9 mouse cellular contexts compared by ENCODE assay signal in the genomic region with DNA sequence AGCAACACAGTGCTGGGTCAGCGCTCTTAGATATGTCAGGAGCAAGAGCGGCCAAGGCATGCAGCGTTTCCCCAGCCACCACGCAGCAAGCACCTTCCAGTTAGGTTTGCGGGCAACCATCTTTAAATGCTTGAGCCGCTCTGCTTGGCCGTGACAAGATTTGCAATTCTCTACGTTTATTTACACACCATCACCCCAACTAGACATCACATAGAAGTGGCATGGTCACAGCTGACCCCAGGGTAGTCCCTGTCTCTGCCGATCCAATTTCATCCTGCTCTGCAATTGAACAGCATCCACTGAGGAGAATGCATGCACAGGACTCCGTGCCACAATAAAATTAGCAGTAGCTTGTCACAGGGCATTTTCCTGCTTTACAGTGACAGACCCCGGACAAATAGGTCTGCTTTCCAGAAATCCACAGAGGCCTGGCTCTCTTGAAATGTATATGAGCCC.
A peak's percentile ranks its signal among the peaks of the same experiment; 100 is the strongest.
DNase-seq lines count a peak whose midpoint lies in the region; ATAC-seq and TF ChIP-seq lines count a peak whose summit lies in the region.
"Had no signal": no experiment of that assay in that cellular context is flagged by ENCODE, and none has a peak within 500 bp of the region (broad histone marks: within the 10 kb centered on the region; RNA-seq: fewer than 3 reads in every experiment).

No protein-coding gene starts in this region.

- peak overlapping the region; percentile 53 for H3K4me2 ChIP-seq in heart, embryonic 14.5 days (ENCODE audit: low read length)
- peak overlapping the region; percentile 19; the same call in 1 of the 2 replicates for H3K4me2 ChIP-seq in limb, embryonic 15.5 days

- H3K27me3 ChIP-seq in heart, embryonic 14.5 days (ENCODE audit: control insufficient read depth, insufficient read depth, low read length), result no peaks in the 10 kb centered on the region
- H3K27me3 ChIP-seq in forebrain, embryonic 10.5 days (ENCODE audit: poor library complexity, severe bottlenecking), result peaks cover 9% of the 10 kb centered on the region; the same call in 1 of the 2 replicates
- H3K27me3 ChIP-seq in limb, embryonic 15.5 days, result no peaks in the 10 kb centered on the region
- H3K27me3 ChIP-seq: megakaryocyte, embryonic 14.5 days had no signal

- 15% methylated on average over 11 of the region's 11 CpGs for WGBS in heart, embryonic 14.5 days
- WGBS in forebrain, embryonic 10.5 days, result 13% methylated on average over 11 of the region's 11 CpGs
- WGBS in limb, embryonic 15.5 days, result 13% methylated on average over 11 of the region's 11 CpGs

- no peaks in the 10 kb centered on the region for H3K36me3 ChIP-seq in heart, embryonic 14.5 days (ENCODE audit: control insufficient read depth, insufficient read depth, low read length)
- no peaks in the 10 kb centered on the region for H3K36me3 ChIP-seq in forebrain, embryonic 10.5 days (replicated peaks)
- no peaks in the 10 kb centered on the region for H3K36me3 ChIP-seq in limb, embryonic 15.5 days

- TF ChIP-seq POLR2A in brain, embryonic 14.5 days (IDR thresholded peaks at IDR 0.05; ENCODE audit: borderline replicate concordance, extremely low read depth, insufficient read depth, insufficient read length, poor library complexity, severe bottlenecking), result no peak

- no peaks in the 10 kb centered on the region for H3K9me3 ChIP-seq in heart, embryonic 14.5 days (ENCODE audit: control insufficient read depth, low read length)
- H3K9me3 ChIP-seq in forebrain, embryonic 10.5 days, result no peaks in the 10 kb centered on the region
- H3K9me3 ChIP-seq in limb, embryonic 15.5 days, result no peaks in the 10 kb centered on the region
- H3K9me3 ChIP-seq: megakaryocyte, embryonic 14.5 days had no signal

- no peak overlapping the region for H3K27ac ChIP-seq in heart, embryonic 14.5 days (replicated peaks in 1 of 2; ENCODE audit: control insufficient read depth in 1 of 2, insufficient read depth in 1 of 2, low read depth in 2 of 2, low read length in 2 of 2)
- H3K27ac ChIP-seq in forebrain, embryonic 10.5 days, result no peak overlapping the region
- no peak overlapping the region for H3K27ac ChIP-seq in limb, embryonic 15.5 days

- no peak for DNase-seq in heart, postnatal 10 days
- peak; percentile 79 for DNase-seq in brain, embryonic 14.5 days (ENCODE audit: low read depth)
- DNase-seq in forebrain, embryonic 10.5 days (ENCODE audit: extremely low spot score, low spot score), result no peak
- no peak for DNase-seq in gastrocnemius, postnatal 10 days
- DNase-seq in kidney, postnatal 4 days, result no peak

- H3K4me1 ChIP-seq in heart, embryonic 14.5 days (ENCODE audit: control insufficient read depth in 2 of 2, insufficient read depth in 2 of 2, low read length in 2 of 2), result no peaks in the 10 kb centered on the region
- peaks cover 29% of the 10 kb centered on the region for H3K4me1 ChIP-seq in forebrain, embryonic 10.5 days
- H3K4me1 ChIP-seq in limb, embryonic 15.5 days, result 0 out of 2 replicates have a peak, but pooled peaks cover 2% of the 10 kb centered on the region
- H3K4me1 ChIP-seq: megakaryocyte, embryonic 14.5 days had no signal

- no peak for TF ChIP-seq CTCF in brain, embryonic 14.5 days (IDR thresholded peaks at IDR 0.05; ENCODE audit: borderline replicate concordance, extremely low read depth, insufficient read depth, insufficient read length)

- no peak for ATAC-seq in heart, embryonic 14.5 days (ENCODE audit: insufficient number of reproducible peaks, insufficient read depth, low FRiP score, low read depth)
- no peak for ATAC-seq in limb, embryonic 15.5 days (ENCODE audit: insufficient number of reproducible peaks, low FRiP score, low TSS enrichment, low read depth)
- no peak for ATAC-seq in CD4-positive, CD25-positive, alpha-beta regulatory T cell, adult 4 months

- intact Hi-C loops in heart, postnatal 10 days (cut with DNase I), result no loop called here

- peak overlapping the region; percentile 20 to 43; a peak in 3 of 4 replicates for H3K4me3 ChIP-seq in heart, embryonic 14.5 days (ENCODE audit: control insufficient read depth in 1 of 2, insufficient read depth in 1 of 2, low read depth in 1 of 2, low read length in 2 of 2)
- peak overlapping the region; percentile 40 for H3K4me3 ChIP-seq in forebrain, embryonic 10.5 days
- no peak overlapping the region for H3K4me3 ChIP-seq in limb, embryonic 15.5 days
- H3K4me3 ChIP-seq: megakaryocyte, embryonic 14.5 days had no signal

- H3K9ac ChIP-seq in heart, embryonic 14.5 days (ENCODE audit: low read length), result 0 out of 2 replicates have a peak overlapping the region, but pooled peaks have one; percentile 25
- H3K9ac ChIP-seq in limb, embryonic 15.5 days, result no peak overlapping the region
